Mouse (Mus musculus) erythroblast, embryonic 14.5 days (primary cell): Measurements from ENCODE around the gene Gm17304.

Experiments used
- GATA1 ChIP-seq: IDR thresholded peaks from 2 replicates; pipeline ENCODE4 v1.6.1; 2012; ENCODE audit warnings: low read length, inconsistent platforms, mixed read lengths
- TAL1 ChIP-seq: IDR thresholded peaks from 3 replicates; pipeline ENCODE4 v1.6.1; 2012; ENCODE audit warnings: low read length, inconsistent platforms, mixed read lengths

GRCm38 (mm10) chr5:106614570-106614969 is 5.7 kb downstream of the Gm17304 start:
- TF ChIP-seq TAL1 (no peak), GATA1 (no peak)
